Mouse (Mus musculus): Measurements from ENCODE around the gene Ifitm1. TPM values are rescaled to one million over a fixed set of nuclear protein-coding genes. Genes with fewer than 3 reads are reported as not detected.

The Ifitm1 gene
- total RNA-seq (2021), result 1 to 10 TPM; 3.4 to 4.1 TPM

DNA sequence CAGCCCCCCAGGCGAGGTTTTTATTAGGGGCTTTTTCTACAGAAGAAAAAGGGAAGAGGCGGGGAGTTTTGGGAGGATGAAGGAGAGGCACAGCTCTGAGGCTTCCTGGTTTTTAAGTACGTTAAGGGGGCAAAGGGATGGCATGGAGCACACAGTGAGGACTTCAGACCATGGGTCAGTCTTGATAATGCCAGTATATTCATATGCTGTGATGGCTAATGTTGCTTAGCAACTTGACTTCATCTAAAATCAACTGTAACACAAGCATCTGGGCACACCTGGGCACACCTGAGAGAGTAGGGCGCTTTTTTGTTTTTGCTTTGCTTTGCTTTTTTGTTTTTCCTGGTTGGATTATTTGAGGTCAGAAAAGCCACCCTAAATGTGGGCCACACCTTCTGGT, at the start of gene Ifitm1:
TSS of gene Ifitm1 (plus strand) at position 301 of the 400 bp plus-strand sequence.
- intact Hi-C loops (cut with DNase I), result no loop called here
- DNase-seq, result no peak

DNA sequence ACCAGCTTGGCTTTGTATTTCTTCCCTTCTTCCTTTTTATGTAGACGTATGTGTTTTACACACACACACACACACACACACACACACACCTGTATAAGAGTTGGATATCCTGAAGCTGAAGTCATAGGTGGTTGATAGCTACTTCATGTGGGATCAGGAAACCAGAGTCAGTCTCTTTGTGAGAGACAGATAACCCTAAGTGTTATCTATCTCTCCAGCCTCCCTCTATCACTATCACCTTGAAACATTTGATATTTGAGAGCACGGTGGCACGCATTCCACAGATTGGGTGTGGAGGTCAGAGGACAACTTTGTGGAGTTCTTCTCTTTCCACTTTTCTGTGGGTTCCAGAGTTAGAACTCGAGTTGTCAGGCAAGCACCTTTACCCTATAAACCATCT, 47.1 kb upstream of the Ifitm1 start:
- intact Hi-C loops (cut with DNase I), result no loop called here

DNA sequence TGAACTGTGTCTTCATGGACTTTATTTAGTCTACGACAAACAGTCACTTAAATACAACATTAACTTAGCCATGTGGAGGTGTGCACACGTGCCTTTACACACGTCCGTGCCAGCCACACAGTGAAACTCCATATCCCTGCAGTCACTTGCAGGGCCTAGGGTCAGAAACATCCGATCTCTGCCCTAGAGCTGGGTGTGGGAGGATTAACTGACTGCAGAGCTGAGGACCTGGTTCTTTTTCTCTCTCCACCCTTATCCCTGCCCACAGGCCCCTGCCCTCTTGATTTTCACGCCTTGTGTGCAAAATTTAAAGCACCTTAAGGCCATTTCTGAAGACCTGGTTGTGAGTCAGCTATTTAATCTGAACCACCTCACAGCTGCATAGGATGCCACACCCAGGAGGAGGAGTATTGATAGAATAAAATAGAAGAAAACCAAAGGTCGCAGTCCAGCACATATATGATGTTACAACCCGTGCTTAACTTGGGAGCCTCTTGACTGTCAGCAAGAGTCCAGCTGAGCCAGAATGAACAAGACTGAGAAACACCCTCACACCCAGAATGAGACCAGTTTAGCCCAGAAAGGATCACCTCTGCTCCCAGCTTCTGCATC, 46.5 kb upstream of the Ifitm1 start, which contains the start of gene Nlrp6:
TSS of gene Nlrp6 (plus strand) at position 485 of the 612 bp plus-strand sequence.
- intact Hi-C loops (cut with DNase I), result no loop called here
- DNase-seq, result no peak

More for the DNA sequence above, 47.1 kb upstream of the Ifitm1 start:
- DNase-seq, result no peak

DNA sequence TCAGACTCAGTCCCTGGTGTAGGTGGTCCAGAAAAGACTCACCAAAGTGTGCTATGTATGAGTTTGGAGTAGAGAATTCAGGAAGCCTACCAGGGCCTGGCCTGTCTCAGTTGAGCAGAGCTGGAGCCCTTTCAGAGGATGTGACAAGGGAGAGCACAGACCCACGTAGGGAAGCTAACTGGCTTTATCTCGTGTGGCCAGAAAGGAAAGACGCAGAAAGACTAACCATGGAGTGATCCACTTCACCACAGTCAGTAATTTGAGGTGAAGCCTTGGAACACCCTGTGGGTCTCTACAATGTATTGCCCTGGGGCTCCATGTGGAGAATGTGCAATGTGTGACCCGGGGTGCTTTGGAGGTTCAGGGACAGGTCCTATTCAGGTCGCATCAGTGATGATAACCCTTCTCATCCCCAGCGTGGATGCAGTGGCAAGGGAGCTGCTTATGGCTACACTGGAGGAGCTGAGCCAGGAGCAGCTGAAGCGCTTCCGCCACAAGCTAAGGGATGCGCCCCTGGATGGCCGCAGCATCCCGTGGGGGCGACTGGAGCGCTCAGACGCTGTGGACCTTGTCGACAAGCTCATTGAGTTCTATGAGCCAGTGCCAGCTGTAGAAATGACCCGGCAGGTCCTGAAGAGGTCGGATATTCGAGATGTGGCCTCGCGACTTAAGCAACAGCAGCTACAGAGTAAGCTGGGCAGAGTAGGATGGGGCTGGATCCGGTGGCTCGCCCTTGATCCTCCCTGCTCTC, 45.6 kb upstream of the Ifitm1 start:
- intact Hi-C loops (cut with DNase I), result no loop called here
- no peak for DNase-seq

DNA sequence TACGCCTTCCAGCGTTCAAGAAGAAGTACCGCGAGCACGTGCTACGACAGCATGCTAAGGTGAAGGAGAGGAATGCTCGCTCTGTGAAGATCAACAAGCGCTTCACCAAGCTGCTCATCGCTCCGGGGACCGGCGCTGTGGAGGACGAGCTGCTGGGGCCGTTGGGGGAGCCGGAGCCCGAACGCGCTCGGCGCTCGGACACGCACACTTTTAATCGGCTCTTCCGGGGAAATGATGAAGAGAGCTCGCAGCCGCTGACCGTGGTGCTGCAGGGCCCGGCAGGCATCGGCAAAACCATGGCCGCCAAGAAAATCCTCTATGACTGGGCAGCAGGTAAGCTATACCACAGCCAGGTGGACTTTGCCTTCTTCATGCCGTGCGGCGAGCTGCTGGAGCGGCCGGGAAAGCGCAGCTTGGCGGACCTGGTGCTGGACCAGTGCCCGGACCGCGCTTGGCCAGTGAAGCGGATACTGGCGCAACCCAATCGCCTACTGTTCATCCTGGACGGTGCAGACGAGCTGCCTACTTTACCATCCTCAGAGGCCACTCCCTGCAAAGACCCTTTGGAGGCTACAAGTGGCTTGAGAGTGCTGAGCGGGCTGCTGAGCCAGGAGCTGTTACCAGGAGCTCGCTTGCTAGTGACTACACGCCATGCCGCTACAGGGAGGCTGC, 44.5 kb upstream of the Ifitm1 start:
- intact Hi-C loops (cut with DNase I), result no loop called here
- peak; percentile 60 to 68 for DNase-seq

DNA sequence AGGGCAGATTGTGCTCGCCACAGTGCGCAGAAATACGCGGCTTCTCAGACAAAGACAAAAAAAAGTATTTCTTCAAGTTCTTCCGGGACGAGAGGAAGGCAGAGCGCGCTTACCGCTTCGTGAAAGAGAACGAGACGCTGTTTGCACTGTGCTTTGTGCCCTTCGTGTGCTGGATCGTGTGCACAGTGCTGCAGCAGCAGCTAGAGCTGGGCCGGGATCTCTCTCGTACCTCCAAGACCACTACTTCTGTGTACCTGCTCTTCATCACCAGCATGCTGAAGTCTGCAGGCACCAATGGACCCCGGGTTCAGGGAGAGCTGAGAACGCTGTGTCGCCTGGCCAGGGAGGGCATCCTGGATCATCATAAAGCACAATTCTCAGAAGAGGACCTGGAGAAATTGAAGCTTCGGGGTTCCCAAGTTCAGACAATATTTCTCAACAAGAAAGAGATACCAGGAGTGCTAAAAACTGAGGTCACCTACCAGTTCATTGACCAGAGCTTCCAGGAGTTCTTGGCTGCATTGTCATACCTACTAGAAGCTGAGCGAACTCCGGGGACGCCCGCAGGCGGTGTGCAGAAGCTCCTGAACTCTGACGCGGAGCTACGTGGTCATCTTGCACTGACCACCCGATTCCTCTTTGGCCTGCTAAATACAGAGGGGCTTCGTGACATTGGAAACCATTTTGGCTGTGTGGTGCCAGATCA, 43.8 kb upstream of the Ifitm1 start:
- intact Hi-C loops (cut with DNase I), result no loop called here
- no peak for DNase-seq

DNA sequence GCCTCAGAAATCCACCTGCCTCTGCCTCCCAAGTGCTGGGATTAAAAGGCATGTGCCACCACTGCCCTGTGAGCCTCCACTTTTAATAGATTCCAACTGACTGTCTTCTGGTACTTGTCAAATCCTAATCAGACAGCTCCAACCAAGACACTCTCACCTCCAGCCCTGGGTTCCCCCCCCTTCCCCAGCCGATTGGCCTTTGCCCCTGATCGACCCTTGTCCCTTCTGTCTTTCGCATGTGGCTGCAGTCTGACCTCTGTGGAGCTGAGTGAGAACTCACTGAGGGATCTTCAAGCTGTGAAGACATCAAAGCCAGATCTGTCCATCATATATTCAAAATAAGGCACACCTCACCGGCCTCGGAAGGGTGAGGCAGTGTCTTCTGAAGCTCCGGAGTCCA, 39.8 kb upstream of the Ifitm1 start:
- intact Hi-C loops (cut with DNase I), result no loop called here
- no peak for DNase-seq

DNA sequence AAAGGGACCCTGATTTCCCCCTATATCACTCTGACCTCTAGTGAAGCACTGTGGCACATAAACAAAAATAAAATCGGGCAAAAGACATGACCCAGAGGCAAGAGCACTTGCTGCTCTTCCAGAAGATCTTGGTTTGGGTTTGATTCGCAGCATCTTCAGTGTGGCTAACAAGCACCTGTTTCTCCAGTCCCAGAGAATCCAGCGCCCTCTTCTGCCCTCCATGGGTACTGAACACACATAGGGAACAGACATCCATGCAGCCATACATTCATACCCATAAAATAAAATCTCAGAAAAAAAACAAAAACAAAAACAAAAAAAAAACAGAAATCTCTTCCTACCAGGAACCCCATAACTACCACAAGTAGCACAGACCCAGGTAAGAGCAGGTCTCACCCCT, 28.6 kb upstream of the Ifitm1 start:
- no peak for DNase-seq
- intact Hi-C loops (cut with DNase I), result no loop called here

DNA sequence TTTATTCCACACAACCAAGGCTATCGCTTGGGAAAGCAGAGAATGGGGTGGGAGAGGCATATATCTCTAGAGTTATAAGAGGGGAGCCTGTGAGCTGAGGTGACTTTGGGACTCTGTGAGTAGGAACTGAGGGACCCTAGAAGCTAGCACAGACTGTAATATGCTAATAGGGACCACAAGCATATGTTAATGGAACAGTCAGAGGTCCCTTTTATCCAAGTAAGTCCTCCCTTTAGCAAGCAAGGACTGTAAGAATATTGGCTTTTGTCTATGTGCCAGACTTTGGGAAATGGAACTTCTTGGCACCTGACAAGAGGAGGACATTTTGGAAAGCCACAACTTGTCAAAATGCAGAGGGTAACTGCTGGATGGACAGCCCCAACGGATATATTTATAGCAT, 28.1 kb upstream of the Ifitm1 start:
- DNase-seq, result no peak
- intact Hi-C loops (cut with DNase I), result no loop called here

DNA sequence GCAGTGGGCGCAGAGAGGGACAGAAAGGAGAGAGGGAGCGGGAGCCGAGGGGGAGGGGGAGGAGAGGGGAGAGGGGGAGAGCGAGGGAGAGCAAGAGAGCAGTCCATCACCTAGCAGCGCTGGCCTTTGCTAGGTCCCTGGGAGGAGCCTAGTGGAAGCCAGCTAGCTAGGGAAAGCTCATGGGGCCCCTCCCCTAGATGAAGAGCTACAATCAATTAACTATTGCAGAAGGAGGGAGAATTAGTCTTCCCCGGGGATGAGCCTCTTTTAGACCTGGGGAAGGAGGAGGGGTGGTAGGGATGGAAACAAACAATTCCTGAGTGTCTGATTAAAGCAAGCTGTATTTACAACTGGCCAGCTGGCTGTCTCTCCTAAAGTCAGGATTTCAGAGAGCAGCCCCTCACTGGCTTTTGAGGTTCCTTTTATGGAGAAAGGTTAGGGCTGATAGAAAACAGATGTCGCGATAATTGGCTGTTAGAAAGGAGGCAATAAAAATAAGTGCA, 27.3 kb upstream of the Ifitm1 start:
- DNase-seq, result no peak
- intact Hi-C loops (cut with DNase I), result loop anchor here (1.0 to 10.0 kb wide), 4 partner anchors 31 to 525 kb away; partner anchors contain the start of genes Cd151 and Cracr2b

DNA sequence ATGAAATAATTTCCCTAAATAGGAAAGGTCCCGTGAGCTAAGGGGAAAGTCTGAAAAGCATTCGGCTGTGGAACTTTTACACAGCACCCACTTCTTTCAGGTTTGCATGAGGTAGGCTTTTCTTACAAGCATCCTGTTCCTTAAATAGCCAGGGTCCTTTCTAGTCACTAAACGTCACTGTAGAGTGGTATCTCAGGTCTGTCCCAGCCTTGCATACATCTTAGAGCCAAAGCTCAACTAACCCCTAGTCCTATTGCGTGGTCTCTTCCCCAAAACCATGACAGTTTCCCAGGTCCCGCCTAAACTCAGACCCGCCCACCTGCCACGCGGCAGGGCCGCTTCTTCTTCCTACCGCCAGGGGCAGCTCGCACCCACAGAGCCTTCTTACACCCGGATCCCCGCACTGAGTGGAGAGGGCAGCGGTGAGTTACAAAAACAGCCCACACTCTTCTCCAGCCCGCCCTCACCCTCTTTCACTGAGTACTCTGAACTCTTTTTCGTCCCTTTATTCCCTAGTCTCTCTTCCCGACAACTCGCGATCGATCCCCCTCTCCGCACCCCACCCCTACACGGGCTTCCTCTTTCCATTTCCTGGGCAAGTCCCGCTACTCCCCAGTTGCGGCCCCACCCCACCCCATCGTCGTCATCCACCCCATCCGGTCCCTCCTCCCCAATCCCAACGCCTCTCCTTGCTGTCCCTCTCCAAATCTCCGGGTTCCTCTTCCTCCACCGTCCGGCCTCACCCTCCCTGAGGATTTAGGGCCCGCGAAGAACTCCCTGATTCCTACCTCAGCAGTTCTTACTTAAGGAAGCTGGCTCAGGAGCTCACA, 25.6 kb upstream of the Ifitm1 start, which contains the start of gene Pgghg:
TSS of gene Pgghg (plus strand) at position 170 of the 830 bp plus-strand sequence.
- intact Hi-C loops (cut with DNase I), result loop anchor here (1.0 to 10.0 kb wide), 5 partner anchors 15 to 523 kb away; partner anchors contain the start of genes Cd151 and Cracr2b

DNA sequence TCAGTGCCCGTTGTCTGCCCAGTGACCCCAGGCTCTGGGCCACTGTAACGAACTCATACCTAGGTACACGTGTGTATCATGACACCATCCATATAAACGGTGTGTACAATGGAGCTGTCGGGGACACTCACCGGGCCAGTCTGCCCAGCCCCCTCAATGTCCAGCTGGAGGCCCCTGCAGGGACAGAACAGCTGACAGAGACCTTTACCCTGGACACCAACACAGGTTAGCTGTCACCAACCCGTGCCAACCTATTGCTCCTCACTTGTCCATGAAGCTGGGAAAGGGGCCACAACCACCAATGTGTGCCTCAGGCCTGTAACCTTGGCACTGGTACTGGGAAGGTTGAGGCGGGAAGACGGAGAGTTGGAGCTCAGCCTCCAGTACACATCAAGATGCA, 24.7 kb upstream of the Ifitm1 start:
- intact Hi-C loops (cut with DNase I), result loop anchor here (10.0 kb wide), 1 partner anchor 522 kb away; the partner anchor contains the start of genes Cd151 and Cracr2b
- no peak for DNase-seq

More for the DNA sequence above, 25.6 kb upstream of the Ifitm1 start, which contains the start of gene Pgghg:
- DNase-seq, result peak; percentile 88 to 90

DNA sequence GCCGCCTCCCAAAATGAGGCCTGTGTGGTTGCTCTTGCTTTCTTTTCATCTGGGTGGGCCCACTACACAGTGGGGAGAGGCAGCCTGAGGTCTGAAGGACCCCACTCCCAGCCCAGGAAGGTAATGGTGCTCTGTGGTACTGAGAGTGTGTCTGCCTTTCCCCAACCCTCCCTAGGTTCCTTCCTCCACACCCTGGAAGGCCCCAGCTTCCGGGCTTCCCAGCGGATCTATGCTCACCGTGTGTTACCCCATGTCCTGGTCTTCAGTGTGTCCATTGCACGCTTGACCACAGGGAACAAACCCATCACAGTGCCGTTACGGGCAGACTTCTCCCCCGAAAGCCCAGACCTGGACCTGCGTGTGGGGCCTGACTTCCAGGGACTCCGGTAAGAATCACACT, 24.2 kb upstream of the Ifitm1 start:
- DNase-seq, result no peak
- intact Hi-C loops (cut with DNase I), result loop anchor here (10.0 kb wide), 1 partner anchor 522 kb away; the partner anchor contains the start of genes Cd151 and Cracr2b

DNA sequence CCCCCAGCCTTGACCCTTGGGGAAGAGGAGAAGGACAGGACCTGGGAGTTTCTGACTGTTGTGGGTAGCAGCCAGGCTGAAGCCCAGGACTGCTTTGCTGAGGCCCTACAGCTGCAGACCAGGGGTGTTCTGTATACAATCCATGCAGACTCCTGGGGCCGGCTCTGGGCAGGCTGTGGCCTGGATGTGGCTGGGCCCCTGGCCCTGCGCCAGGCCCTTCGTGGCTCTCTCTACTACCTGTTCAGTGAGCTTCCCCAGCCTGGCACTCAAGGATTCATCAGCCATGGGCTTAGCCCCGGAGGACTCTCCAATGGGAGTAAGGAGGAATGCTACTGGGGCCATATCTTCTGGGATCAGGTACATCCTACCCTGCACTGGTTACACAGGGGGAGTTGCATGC, 23.7 kb upstream of the Ifitm1 start:
- DNase-seq, result no peak

DNA sequence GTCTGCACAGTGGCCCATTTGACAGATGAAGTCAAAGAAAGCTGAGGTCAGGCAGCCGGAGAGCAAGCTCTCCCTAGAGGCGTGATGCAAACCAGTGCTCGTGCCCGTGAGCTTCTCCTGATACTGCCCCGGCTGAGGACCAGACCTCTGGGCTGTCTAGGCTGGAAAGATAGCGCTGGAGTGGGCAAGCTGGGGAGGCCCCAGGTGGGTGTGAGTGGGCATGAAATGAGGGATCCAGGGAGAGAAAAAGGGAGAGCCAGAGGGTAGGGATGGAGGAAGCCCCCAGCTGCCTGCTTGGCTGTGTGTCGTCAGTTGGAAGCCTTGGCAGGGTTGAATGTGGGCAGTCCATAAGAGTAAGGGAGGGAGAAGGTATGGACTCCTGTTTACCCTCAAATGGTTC, 22.8 kb upstream of the Ifitm1 start:
- DNase-seq, result no peak
- intact Hi-C loops (cut with DNase I), result loop anchor here (10.0 kb wide), 1 partner anchor 521 kb away; the partner anchor contains the start of genes Cd151 and Cracr2b

More for the DNA sequence above, 23.7 kb upstream of the Ifitm1 start:
- intact Hi-C loops (cut with DNase I), result loop anchor here (10.0 kb wide), 1 partner anchor 521 kb away; the partner anchor contains the start of genes Cd151 and Cracr2b

DNA sequence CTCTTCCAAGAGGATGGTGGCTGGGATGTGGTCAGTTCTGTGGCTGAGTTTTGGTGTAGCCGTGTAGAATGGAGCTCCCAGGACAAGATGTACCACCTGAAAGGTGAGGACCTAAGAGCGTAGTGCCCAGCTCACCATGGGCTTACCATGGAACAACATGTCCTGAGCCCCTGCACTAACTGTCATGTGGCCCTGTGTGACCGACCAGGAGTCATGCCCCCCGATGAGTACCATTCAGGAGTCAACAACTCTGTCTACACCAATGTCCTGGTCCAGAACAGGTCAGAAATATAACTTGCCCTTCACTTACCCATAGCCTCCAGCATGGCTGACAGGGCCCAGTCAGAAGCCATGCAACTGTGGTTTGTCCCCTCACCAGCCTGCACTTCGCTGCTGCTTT, 21.8 kb upstream of the Ifitm1 start:
- intact Hi-C loops (cut with DNase I), result loop anchor here (10.0 kb wide), 1 partner anchor 520 kb away; the partner anchor contains the start of genes Cd151 and Cracr2b

DNA sequence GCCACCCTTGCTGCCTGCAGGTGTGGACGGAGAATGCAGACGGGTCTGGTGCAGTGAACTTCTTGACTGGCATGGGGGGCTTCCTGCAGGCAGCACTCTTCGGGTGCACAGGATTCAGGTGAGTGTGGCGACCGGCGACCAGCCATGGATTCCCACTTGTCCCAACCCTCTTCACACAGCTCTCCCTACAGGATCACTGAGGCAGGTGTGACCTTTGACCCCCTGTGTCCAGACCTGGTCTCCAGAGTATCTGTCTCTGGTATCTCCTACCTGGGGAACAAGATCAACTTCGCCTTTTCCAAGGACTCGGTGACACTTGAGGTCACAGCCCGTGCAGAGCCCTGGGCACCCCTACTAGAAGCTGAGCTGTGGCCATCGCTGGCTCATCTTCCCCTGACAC, 20.7 kb upstream of the Ifitm1 start:
- DNase-seq, result no peak
- intact Hi-C loops (cut with DNase I), result loop anchor here (10.0 kb wide), 1 partner anchor 518 kb away; the partner anchor contains the start of genes Cd151 and Cracr2b

More for the DNA sequence above, 21.8 kb upstream of the Ifitm1 start:
- DNase-seq, result no peak

DNA sequence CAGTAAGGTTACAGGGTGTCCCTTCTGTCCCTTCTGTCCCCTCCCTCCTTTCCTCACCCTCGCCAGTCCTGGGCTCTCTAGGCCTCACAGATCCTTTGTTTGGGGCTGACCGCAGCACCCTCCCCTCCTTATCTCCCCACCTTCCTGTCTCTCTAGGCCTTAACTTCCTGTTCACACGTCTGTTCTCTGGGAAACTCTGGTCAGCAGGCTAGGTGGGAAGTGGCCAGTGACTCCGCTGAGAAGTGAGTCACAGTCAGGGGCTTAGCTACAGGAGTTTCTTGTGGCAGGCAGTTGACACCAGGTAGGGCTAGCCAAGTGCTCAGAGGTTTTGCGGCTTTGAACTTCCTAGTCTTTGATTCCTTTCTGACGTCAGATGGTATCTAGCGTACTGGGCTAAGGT, 20.0 kb upstream of the Ifitm1 start:
- intact Hi-C loops (cut with DNase I), result loop anchor here (10.0 kb wide), 1 partner anchor 518 kb away; the partner anchor contains the start of genes Cd151 and Cracr2b
- no peak for DNase-seq

DNA sequence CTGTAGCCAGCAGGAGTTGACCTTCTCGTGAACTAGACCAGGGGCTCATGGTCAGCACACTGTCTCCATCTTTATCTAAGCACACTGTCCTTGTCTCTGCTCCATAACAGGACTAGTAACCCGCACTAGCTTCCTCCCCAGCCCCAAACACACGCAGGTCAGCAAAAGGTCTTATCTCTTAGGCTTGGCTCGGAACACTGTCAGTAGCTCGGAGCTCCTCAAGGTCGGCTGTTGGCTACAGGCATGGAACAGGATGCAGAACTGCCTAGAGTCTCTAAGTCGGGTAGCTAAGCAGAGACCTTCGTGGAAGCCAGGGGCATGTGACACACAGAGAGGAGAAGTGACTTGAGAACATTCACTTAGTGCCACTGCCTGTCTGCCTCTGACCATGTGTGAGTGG, 18.9 kb upstream of the Ifitm1 start:
- DNase-seq, result no peak
- intact Hi-C loops (cut with DNase I), result loop anchor here (10.0 kb wide), 1 partner anchor 517 kb away; the partner anchor contains the start of genes Cd151 and Cracr2b
